Mouse (Mus musculus) neural tube, embryonic 14.5 days (tissue): ENCODE results near the gene Ugt1a7c. TPM values are rescaled to one million over a fixed set of nuclear protein-coding genes. Genes with fewer than 3 reads are reported as not detected.

Experiments used
- ATAC-seq: fragments of 200-750 bp; cut with Nextera tagmentation; 2 replicates; pipeline ENCODE4 v1.8.0; 2017; ENCODE audit warnings: low read depth, mild to moderate bottlenecking, moderate TSS enrichment, moderate library complexity
- H3K27ac ChIP-seq: fragments of 300-500 bp; sonication (generic); 2 replicates; pipeline ENCODE4 v1.5.1; 2014; ENCODE audit warnings: low read depth, mild to moderate bottlenecking, control low read depth, low read length, moderate library complexity, mixed read lengths
- H3K27me3 ChIP-seq: fragments of 300-500 bp; sonication (generic); 2 replicates; pipeline ENCODE4 v1.6.1; 2014; ENCODE audit warnings: low read length; ENCODE audit not compliant: control insufficient read depth, insufficient read depth
- H3K36me3 ChIP-seq: fragments of 300-500 bp; sonication (generic); 2 replicates; pipeline ENCODE4 v1.6.1; 2014; ENCODE audit warnings: low read length, mixed read lengths; ENCODE audit not compliant: control insufficient read depth, insufficient read depth
- H3K4me1 ChIP-seq: fragments of 300-500 bp; sonication (generic); 2 replicates; pipeline ENCODE4 v1.6.1; 2014; ENCODE audit warnings: low read length; ENCODE audit not compliant: control insufficient read depth, insufficient read depth
- H3K4me2 ChIP-seq: fragments of 300-500 bp; sonication (generic); 2 replicates; pipeline ENCODE4 v1.6.1; 2014; ENCODE audit warnings: mild to moderate bottlenecking, low read depth, low read length, control low read depth
- H3K4me3 ChIP-seq: fragments of 300-500 bp; sonication (generic); 2 replicates; pipeline ENCODE4 v1.5.1; 2014; ENCODE audit warnings: low read depth, low read length, control low read depth, mixed read lengths
- H3K9ac ChIP-seq: fragments of 300-500 bp; sonication (generic); replicated peaks from 2 replicates; pipeline ENCODE4 v1.6.1; 2014; ENCODE audit warnings: low read depth, mild to moderate bottlenecking, control low read depth, low read length, mixed read lengths
- H3K9me3 ChIP-seq: fragments of 300-500 bp; sonication (generic); 2 replicates; pipeline ENCODE4 v1.6.1; 2016; ENCODE audit warnings: low read length; ENCODE audit not compliant: control insufficient read depth
- WGBS: fragments of 180-500 bp; shearing (Covaris S2); extraction: QIAGEN DNeasy Blood & Tissue Kit; methylation state at CpG from one replicate; pipeline ENCODE4 v1.1.7; 2014; 5-methylcytosine and 5-hydroxymethylcytosine counted together
- polyA plus RNA-seq: library from polyadenylated mRNA; unstranded; fragments of >200 nt; fragmentation: Nextera tagmentation; extraction: Ambion mirVana; gene quantifications from 2 replicates; pipeline ENCODE4 v1.2.1, GENCODE M21; 2014

Gene Ugt1a7c
- polyA plus RNA-seq, 1 experiment from 2014 or later: 0.32 TPM

DNA sequence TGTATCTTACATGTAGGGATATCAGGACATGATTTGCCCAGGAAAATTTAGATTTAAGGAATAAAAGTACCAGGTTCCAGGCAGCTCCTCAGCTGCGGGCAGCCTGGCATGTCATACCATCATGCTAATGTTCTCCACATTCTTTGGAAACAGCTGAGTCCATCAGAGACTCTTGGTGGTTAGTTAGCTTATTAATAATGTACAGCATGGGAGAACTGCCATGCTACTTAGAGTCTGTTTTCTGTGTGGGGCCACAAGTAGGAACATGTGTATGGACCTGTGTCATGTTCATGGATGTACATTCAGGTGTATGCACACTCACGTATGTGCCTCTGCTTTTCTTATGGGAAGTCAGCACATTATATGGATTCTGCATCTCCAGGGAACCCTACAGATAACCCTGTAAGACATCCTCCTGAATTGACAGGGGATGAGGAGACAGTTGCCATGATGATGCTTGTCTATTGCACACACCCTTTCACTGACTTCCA, 119.6 kb downstream of the Ugt1a7c start:
- Histone ChIP-seq H3K4me2 (no peak overlapping the region), H3K9ac (no peak overlapping the region), H3K4me1 (no peaks in the 10 kb centered on the region), H3K4me3 (no peak overlapping the region), H3K9me3 (peaks cover 61% of the 10 kb centered on the region), H3K27ac (no peak overlapping the region), H3K36me3 (no peaks in the 10 kb centered on the region), H3K27me3 (no peaks in the 10 kb centered on the region)
- WGBS: 78% methylated on average over 2 of the region's 2 CpGs
- ATAC-seq: no peak

DNA sequence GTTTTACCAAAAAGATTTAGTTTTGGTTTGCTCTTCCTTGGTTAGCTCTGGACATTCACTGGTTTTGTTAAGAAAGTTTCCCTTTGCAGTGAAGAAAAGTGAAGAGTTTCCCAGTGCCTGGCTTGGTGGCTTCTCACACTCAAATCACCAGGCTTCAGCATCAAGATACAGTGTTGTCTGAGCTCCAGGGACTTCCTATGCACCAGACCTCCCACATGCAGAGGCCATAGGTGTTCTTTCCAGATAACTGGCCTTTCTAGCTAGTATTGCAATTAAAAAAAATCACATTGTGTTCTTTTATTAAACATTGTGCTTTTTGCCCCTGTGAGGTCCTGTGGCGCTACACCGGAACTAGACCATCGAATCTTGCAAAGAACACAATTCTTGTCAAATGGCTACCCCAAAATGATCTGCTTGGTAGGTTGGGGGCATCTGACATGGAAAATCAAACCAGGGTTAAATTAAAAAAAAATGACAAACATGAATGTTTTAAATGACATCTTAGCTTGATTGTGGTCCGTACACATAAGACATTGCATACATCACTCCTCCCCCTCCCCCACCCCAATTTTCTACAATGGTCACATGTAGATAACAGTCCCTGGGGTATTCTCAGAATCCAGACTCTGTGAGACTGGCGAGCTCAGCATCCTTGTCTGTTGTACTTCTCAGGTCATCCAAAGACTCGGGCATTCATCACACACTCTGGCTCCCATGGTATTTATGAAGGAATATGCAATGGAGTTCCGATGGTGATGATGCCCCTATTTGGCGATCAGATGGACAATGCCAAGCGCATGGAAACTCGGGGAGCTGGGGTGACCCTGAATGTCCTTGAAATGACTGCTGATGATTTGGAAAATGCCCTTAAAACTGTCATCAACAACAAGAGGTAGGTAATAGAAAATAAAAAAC, 120.9 kb downstream of the Ugt1a7c start:
- Histone ChIP-seq H3K4me1 (no peaks in the 10 kb centered on the region), H3K4me3 (no peak overlapping the region), H3K9ac (no peak overlapping the region), H3K9me3 (peaks cover 61% of the 10 kb centered on the region), H3K27me3 (no peaks in the 10 kb centered on the region), H3K4me2 (no peak overlapping the region), H3K36me3 (no peaks in the 10 kb centered on the region), H3K27ac (no peak overlapping the region)
- WGBS: 72% methylated on average over 10 of the region's 10 CpGs
- no peak for ATAC-seq

DNA sequence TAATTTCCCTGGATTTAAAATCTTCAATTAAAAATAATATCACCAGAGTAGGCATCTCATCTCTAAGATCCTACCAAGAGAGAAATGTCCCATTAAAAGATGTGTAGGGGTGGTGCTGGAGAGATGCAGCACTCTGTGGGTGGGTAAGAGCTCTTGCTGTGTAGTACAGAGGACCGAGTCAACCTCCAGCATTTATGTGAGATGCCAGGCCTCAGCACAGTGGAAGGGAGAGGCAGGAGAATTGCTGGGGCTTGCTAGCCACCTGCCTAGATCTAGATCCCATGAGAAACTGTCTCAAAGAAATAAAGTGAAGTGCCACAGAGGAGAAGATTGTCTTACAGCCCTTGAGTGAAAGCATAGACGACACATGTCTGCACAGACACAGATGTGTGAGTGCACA, 121.7 kb downstream of the Ugt1a7c start:
- peaks cover 57% of the 10 kb centered on the region for H3K9me3 ChIP-seq
- no peaks in the 10 kb centered on the region for H3K27me3 ChIP-seq
- H3K4me1 ChIP-seq: no peaks in the 10 kb centered on the region
- ATAC-seq: no peak
- WGBS: 62% methylated on average over 2 of the region's 2 CpGs
- no peaks in the 10 kb centered on the region for H3K36me3 ChIP-seq
- H3K9ac ChIP-seq: no peak overlapping the region
- no peak overlapping the region for H3K4me3 ChIP-seq
- H3K4me2 ChIP-seq: no peak overlapping the region
- no peak overlapping the region for H3K27ac ChIP-seq

DNA sequence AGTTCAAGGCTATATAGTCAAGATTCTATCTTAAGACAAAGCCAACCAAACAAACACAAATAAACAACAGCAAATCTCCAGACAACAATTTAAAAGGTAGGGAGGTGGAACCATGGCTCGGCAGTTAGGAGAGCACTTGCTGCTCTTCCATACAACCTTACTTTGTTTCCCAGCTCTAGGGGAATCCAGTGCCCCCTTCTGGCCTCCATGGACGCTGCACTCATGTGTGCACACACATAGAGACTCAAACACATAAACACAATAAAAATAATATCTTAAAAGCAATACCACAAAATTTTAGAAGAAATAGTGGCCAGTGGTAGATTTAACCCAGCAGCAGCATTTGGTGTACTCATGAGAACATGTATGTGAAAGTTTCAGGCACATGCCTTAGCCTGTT, 122.3 kb downstream of the Ugt1a7c start:
- ATAC-seq: no peak
- Histone ChIP-seq H3K4me2 (no peak overlapping the region), H3K9ac (no peak overlapping the region), H3K27ac (no peak overlapping the region), H3K9me3 (peaks cover 54% of the 10 kb centered on the region), H3K4me3 (no peak overlapping the region), H3K4me1 (no peaks in the 10 kb centered on the region), H3K36me3 (no peaks in the 10 kb centered on the region), H3K27me3 (no peaks in the 10 kb centered on the region)
- WGBS: 68% methylated on average over 2 of the region's 2 CpGs

GRCm38 (mm10) chr1:88217576-88217975, 122.7 kb downstream of the Ugt1a7c start:
- H3K4me3 ChIP-seq: no peak overlapping the region
- ATAC-seq: no peak
- no peaks in the 10 kb centered on the region for H3K36me3 ChIP-seq
- H3K4me2 ChIP-seq: no peak overlapping the region
- H3K27ac ChIP-seq: no peak overlapping the region
- H3K27me3 ChIP-seq: no peaks in the 10 kb centered on the region
- H3K9me3 ChIP-seq: peaks cover 52% of the 10 kb centered on the region
- 45% methylated on average over 3 of the region's 3 CpGs for WGBS
- H3K4me1 ChIP-seq: no peaks in the 10 kb centered on the region
- H3K9ac ChIP-seq: no peak overlapping the region

DNA sequence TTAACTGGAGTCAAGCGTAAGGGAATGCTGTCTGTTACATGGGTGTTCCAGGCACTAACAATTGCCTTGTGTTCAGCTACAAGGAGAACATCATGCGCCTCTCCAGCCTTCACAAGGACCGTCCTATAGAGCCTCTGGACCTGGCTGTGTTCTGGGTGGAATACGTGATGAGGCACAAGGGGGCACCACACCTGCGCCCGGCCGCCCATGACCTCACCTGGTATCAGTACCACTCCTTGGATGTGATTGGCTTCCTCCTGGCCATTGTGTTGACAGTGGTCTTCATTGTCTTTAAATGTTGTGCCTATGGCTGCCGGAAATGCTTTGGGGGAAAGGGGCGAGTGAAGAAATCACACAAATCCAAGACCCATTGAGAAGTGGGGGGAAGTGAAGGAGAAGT, 123.2 kb downstream of the Ugt1a7c start:
- Histone ChIP-seq H3K4me2 (no peak overlapping the region), H3K4me3 (no peak overlapping the region), H3K9ac (no peak overlapping the region), H3K4me1 (no peaks in the 10 kb centered on the region), H3K27me3 (no peaks in the 10 kb centered on the region), H3K9me3 (peaks cover 47% of the 10 kb centered on the region), H3K27ac (no peak overlapping the region), H3K36me3 (no peaks in the 10 kb centered on the region)
- ATAC-seq: no peak
- 75% methylated on average over 9 of the region's 9 CpGs for WGBS

- Histone ChIP-seq H3K27ac (no peak overlapping the region), H3K9me3 (peaks cover 41% of the 10 kb centered on the region), H3K4me3 (no peak overlapping the region), H3K4me2 (no peak overlapping the region), H3K27me3 (no peaks in the 10 kb centered on the region), H3K36me3 (no peaks in the 10 kb centered on the region), H3K4me1 (no peaks in the 10 kb centered on the region), H3K9ac (no peak overlapping the region)
- WGBS: 52% methylated on average over 4 of the region's 4 CpGs
- ATAC-seq: no peak
Measured at GRCm38 (mm10) chr1:88218591-88218990, 123.7 kb downstream of the Ugt1a7c start.

GRCm38 (mm10) chr1:88219054-88219453, 124.2 kb downstream of the Ugt1a7c start:
- Histone ChIP-seq H3K36me3 (no peaks in the 10 kb centered on the region), H3K4me3 (no peak overlapping the region), H3K9ac (no peak overlapping the region), H3K4me2 (no peak overlapping the region), H3K4me1 (no peaks in the 10 kb centered on the region), H3K9me3 (peaks cover 37% of the 10 kb centered on the region), H3K27me3 (no peaks in the 10 kb centered on the region), H3K27ac (no peak overlapping the region)
- no peak for ATAC-seq
- WGBS: 16% methylated on average over 1 of the region's 1 CpGs

GRCm38 (mm10) chr1:88220336-88220735, 125.5 kb downstream of the Ugt1a7c start:
- H3K36me3 ChIP-seq: no peaks in the 10 kb centered on the region
- no peak overlapping the region for H3K4me3 ChIP-seq
- H3K4me1 ChIP-seq: no peaks in the 10 kb centered on the region
- H3K9me3 ChIP-seq: peaks cover 27% of the 10 kb centered on the region
- no peaks in the 10 kb centered on the region for H3K27me3 ChIP-seq
- no peak overlapping the region for H3K9ac ChIP-seq
- no peak overlapping the region for H3K4me2 ChIP-seq
- H3K27ac ChIP-seq: no peak overlapping the region
- no peak for ATAC-seq
